Mouse (Mus musculus) liver, embryonic 12.5 days (tissue): ENCODE data around the gene Spock1. TPM values are rescaled to one million over a fixed set of nuclear protein-coding genes. Genes with fewer than 3 reads are reported as not detected.

Source experiments
- ATAC-seq: fragments of 200-750 bp; cut with Nextera tagmentation; 2 replicates; pipeline ENCODE4 v1.8.0; 2017; ENCODE audit warnings: moderate number of reproducible peaks, mild to moderate bottlenecking, moderate library complexity
- H3K27ac ChIP-seq: fragments of 300-500 bp; sonication (generic); 2 replicates; pipeline ENCODE4 v1.5.1; 2016; ENCODE audit warnings: mild to moderate bottlenecking
- H3K27me3 ChIP-seq: fragments of 300-500 bp; sonication (generic); replicated peaks from 2 replicates; pipeline ENCODE4 v1.6.1; 2016; ENCODE audit warnings: mild to moderate bottlenecking, moderate library complexity
- H3K36me3 ChIP-seq: fragments of 300-500 bp; sonication (generic); 2 replicates; pipeline ENCODE4 v1.6.1; 2016; ENCODE audit warnings: mild to moderate bottlenecking, moderate library complexity
- H3K4me1 ChIP-seq: fragments of 300-500 bp; sonication (generic); 2 replicates; pipeline ENCODE4 v1.6.1; 2016
- H3K4me2 ChIP-seq: fragments of 300-500 bp; sonication (generic); 2 replicates; pipeline ENCODE4 v1.6.1; 2016; ENCODE audit warnings: mild to moderate bottlenecking, moderate library complexity
- H3K4me3 ChIP-seq: fragments of 300-500 bp; sonication (generic); 2 replicates; pipeline ENCODE4 v1.5.1; 2016; ENCODE audit warnings: mild to moderate bottlenecking, moderate library complexity
- H3K9ac ChIP-seq: fragments of 300-500 bp; sonication (generic); 2 replicates; pipeline ENCODE4 v1.6.1; 2016; ENCODE audit warnings: mild to moderate bottlenecking, moderate library complexity
- H3K9me3 ChIP-seq: fragments of 300-500 bp; sonication (generic); replicated peaks from 2 replicates; pipeline ENCODE4 v1.6.1; 2016; ENCODE audit warnings: mild to moderate bottlenecking, moderate library complexity
- WGBS: fragments of 180-500 bp; shearing (Covaris S2); methylation state at CpG from one replicate; pipeline ENCODE4 v1.1.7; 2016; ENCODE audit not compliant: insufficient replicate concordance; 5-methylcytosine and 5-hydroxymethylcytosine counted together
- polyA plus RNA-seq: library from polyadenylated mRNA; unstranded; fragments of >200 nt; fragmentation: Nextera tagmentation; extraction: Ambion mirVana; gene quantifications from 2 replicates; pipeline ENCODE4 v1.2.1, GENCODE M21; 2016

Spock1 gene
- polyA plus RNA-seq, 1 experiment from 2014 or later = 0.27 TPM

DNA sequence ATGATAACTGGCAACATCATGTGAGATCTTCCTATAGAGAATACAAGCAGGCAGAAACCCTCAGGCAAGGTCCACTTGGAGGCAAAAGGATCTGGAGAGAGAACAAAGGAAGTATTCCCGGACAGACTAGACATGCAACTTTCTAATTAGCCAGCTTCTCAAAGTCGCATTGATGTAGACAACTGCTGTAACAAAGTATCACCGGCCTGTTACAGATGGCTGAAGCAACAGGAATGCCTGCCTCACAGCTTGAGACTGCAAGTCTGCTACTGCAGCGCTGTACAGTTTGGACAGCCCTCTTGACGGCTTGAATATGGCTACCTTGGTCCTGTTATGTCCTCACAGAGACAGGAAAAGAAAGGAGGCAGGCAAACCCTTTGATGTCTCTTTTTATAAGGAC lies 118.3 kb downstream of the Spock1 start:
- H3K9ac ChIP-seq = no peak overlapping the region
- no peak overlapping the region for H3K4me3 ChIP-seq
- H3K4me1 ChIP-seq = no peaks in the 10 kb centered on the region
- H3K9me3 ChIP-seq = peaks cover 4% of the 10 kb centered on the region; the same call in 1 of the 2 replicates
- WGBS = 57% methylated on average over 5 of the region's 5 CpGs
- no peaks in the 10 kb centered on the region for H3K27me3 ChIP-seq
- no peak overlapping the region for H3K4me2 ChIP-seq
- ATAC-seq = no peak
- H3K27ac ChIP-seq = no peak overlapping the region
- H3K36me3 ChIP-seq = no peaks in the 10 kb centered on the region

DNA sequence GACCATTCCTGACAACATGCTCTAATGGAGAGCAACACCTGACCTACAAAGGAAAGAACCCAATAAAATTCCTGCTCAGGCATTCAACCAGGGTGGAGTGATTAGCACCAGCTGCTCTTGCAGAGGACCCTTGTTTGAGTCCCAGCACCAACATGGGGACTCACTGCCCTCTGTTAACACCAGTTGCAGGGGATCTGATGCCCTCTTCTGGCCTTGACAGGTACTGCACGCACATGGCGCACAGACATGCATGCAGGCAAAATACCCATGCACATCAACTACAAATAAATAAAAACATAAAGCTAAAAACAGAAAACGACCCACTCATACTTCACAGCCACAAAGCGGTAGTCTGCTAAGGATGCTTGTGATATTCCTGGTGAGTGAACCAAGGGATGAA lies 119.8 kb downstream of the Spock1 start:
- Histone ChIP-seq H3K36me3 (no peaks in the 10 kb centered on the region), H3K4me1 (no peaks in the 10 kb centered on the region), H3K9me3 (peaks cover 4% of the 10 kb centered on the region; the same call in 1 of the 2 replicates), H3K27ac (no peak overlapping the region), H3K27me3 (no peaks in the 10 kb centered on the region), H3K9ac (no peak overlapping the region), H3K4me2 (no peak overlapping the region), H3K4me3 (no peak overlapping the region)
- ATAC-seq = no peak
- 71% methylated on average over 4 of the region's 4 CpGs for WGBS

DNA sequence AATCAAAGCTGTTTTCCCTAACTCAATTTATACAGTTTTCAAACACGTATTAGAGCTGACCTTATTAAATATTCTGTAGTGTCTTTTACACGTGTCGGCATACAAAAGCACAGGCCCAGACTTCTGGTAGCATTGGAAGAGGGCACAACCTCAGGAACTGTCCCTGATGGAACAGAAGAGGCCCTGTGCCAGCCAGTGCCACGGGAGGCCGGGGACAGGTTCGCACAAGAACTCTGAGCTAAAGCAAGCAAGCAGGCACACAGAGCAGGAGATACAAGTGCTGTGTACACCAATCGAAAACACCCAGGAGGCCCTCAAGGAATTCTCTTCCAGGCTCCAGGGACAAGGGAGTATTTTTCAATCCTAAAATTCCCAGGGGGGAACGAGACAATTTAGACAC lies 121.9 kb downstream of the Spock1 start:
- no peaks in the 10 kb centered on the region for H3K36me3 ChIP-seq
- no peak overlapping the region for H3K4me2 ChIP-seq
- no peaks in the 10 kb centered on the region for H3K27me3 ChIP-seq
- no peak for ATAC-seq
- WGBS = 59% methylated on average over 8 of the region's 8 CpGs
- H3K4me3 ChIP-seq = no peak overlapping the region
- H3K4me1 ChIP-seq = no peaks in the 10 kb centered on the region
- no peak overlapping the region for H3K27ac ChIP-seq
- H3K9me3 ChIP-seq = peaks cover 4% of the 10 kb centered on the region; the same call in 1 of the 2 replicates
- H3K9ac ChIP-seq = no peak overlapping the region

DNA sequence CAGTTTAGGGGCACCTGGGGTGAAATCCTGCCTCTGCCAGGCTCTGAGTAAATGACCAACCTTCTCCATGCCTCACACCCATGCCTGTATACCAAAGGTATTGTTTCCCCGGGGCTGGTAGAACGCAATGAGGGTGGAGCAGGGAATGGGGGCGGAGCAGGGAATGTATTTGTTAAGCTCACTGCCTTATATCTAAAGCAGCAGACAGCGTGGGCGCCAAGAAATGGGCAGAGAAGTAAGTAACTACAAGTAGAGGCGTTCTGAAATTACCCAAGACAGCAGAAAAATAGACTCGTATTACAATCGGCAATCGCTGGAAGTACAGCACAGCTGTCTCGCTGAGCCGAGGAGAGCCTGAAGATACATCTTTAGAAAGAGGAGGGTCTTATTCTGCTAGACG lies 125.2 kb downstream of the Spock1 start:
- 71% methylated on average over 12 of the region's 12 CpGs for WGBS
- Histone ChIP-seq H3K4me3 (no peak overlapping the region), H3K4me1 (no peaks in the 10 kb centered on the region), H3K9me3 (peaks cover 11% of the 10 kb centered on the region), H3K9ac (no peak overlapping the region), H3K36me3 (no peaks in the 10 kb centered on the region), H3K27ac (no peak overlapping the region), H3K27me3 (no peaks in the 10 kb centered on the region), H3K4me2 (no peak overlapping the region)
- no peak for ATAC-seq

DNA sequence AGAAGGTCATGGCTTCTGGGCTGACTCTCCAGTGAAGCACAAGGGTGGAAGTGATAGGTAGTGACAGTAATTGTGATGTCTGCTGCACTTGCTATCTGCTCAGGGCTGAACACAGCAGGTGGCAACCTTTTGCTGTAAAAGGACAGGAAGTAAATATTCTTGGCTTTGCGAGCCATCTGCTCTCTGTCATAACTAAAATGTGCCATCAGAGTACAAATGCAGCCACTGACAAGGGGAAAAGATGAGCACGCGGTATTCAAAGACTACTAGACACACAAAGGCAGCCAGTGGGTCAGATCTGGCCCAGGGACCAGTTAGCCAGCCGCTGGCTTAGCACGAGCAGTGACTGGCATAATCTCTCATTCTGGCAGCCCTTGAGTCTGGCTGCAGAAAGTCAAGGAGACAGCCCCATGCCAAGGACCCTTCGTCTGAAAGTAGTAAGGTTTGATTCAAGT lies 126.0 kb downstream of the Spock1 start:
- H3K27me3 ChIP-seq = no peaks in the 10 kb centered on the region
- ATAC-seq = no peak
- H3K4me1 ChIP-seq = no peaks in the 10 kb centered on the region
- no peak overlapping the region for H3K4me2 ChIP-seq
- no peak overlapping the region for H3K9ac ChIP-seq
- no peaks in the 10 kb centered on the region for H3K36me3 ChIP-seq
- H3K27ac ChIP-seq = no peak overlapping the region
- no peak overlapping the region for H3K4me3 ChIP-seq
- WGBS = 67% methylated on average over 6 of the region's 6 CpGs
- peaks cover 11% of the 10 kb centered on the region for H3K9me3 ChIP-seq

DNA sequence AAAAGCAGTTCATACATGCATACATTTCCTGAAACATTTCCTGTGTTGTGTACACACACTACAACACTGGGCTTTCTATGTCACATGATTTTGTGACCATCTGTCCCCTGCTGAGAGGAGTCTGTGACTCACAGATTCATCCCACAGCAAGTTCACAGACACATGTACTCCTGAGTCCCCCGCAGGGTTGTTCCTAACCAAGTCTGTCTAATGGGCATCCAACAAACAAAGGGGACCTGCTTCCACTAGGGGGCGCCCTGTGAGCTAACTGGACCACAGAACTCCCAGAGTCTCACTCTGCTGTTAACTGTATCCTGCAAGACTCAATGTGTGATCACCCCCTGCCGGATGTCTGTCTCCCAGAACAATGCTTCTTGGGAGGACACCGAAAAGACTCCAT lies 129.0 kb downstream of the Spock1 start:
- H3K27ac ChIP-seq = no peak overlapping the region
- peaks cover 11% of the 10 kb centered on the region for H3K9me3 ChIP-seq
- no peak for ATAC-seq
- H3K4me3 ChIP-seq = no peak overlapping the region
- no peaks in the 10 kb centered on the region for H3K4me1 ChIP-seq
- H3K36me3 ChIP-seq = no peaks in the 10 kb centered on the region
- 73% methylated on average over 4 of the region's 4 CpGs for WGBS
- no peak overlapping the region for H3K4me2 ChIP-seq
- no peaks in the 10 kb centered on the region for H3K27me3 ChIP-seq
- H3K9ac ChIP-seq = no peak overlapping the region

DNA sequence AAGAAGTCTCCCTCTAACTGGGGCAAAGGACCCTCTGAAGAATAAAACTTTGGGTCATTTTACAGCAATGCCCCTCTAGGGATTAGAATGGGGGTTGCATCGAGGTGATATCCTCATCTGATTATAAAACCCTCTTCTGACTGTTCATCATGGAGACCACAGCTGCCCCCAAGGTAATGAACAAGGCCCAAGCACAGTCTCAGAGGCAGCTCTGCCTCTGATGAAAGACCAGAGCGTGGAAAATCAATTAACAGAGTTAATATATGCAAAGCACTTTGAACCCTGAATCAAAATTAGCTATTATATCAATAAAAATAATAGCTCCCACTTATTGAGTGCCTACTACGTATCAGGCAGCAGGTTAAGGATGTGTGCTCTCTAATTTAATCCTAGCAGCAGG lies 129.6 kb downstream of the Spock1 start:
- no peaks in the 10 kb centered on the region for H3K36me3 ChIP-seq
- H3K4me1 ChIP-seq = no peaks in the 10 kb centered on the region
- peaks cover 11% of the 10 kb centered on the region for H3K9me3 ChIP-seq
- no peak overlapping the region for H3K4me3 ChIP-seq
- WGBS = 51% methylated on average over 3 of the region's 3 CpGs
- no peaks in the 10 kb centered on the region for H3K27me3 ChIP-seq
- H3K4me2 ChIP-seq = no peak overlapping the region
- no peak for ATAC-seq
- no peak overlapping the region for H3K9ac ChIP-seq
- no peak overlapping the region for H3K27ac ChIP-seq

DNA sequence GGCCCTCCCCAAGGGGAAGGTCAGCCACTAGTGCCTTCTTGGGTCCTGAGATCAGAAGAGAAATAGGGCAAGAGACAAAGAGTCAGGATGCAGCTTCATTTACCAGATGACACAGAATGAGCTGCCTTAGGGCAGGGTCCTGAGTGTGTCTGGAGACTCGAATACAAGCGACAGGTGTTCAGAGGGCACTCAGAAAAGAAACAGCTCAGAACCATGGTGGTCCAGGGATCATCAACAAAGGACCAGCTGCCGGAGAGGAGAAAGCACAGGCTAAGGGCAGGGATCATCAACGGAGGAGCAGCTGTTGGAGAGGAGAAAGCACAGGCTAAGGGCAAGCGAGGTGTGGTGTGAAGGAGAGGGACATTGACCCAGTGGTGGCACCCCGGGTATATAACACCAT lies 136.1 kb downstream of the Spock1 start:
- Histone ChIP-seq H3K4me3 (no peak overlapping the region), H3K4me1 (no peaks in the 10 kb centered on the region), H3K4me2 (no peak overlapping the region), H3K9me3 (0 out of 2 replicates have a peak, but pooled peaks cover 4% of the 10 kb centered on the region), H3K27me3 (no peaks in the 10 kb centered on the region), H3K36me3 (no peaks in the 10 kb centered on the region), H3K27ac (no peak overlapping the region), H3K9ac (no peak overlapping the region)
- 61% methylated on average over 6 of the region's 6 CpGs for WGBS
- no peak for ATAC-seq

DNA sequence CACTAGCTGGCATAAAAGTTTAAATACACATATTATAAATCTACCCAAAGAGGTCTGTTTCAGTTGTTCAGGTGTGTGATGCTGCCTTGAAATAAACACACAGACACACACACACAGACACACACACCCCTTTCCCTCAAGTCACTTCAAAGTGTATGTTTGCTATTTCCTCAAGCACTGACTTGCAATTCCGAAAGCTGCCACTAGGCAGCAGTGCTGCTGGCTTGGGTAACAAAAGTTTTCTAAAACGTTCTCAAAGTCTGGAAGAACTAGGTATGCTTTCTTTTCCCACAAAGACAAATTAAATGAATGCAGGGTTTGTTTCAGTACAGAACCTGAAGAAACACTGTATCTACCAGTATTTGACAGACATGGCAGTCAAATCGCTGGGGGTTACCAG lies 141.4 kb downstream of the Spock1 start:
- H3K9ac ChIP-seq = no peak overlapping the region

DNA sequence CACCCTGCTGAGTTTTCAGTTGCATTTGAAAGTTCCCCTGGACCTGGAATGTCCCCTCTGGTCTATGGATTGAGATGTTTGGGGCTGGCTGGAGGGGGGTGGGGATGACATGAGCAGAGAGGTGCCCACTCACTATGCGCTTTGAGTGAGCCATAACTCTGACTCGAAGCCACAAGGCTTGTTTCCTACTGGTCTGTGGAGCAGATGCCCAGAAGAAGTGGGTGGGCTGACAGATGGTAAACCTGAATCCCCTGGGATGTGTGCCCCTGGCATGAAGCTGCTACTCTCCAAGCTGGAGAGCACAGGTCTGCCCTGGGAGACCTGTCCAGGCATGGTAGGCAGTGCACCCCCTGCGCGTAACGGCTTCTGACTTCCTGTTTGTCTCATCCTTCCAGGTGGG lies 147.0 kb downstream of the Spock1 start:
- Histone ChIP-seq H3K9ac (no peak overlapping the region), H3K36me3 (no peaks in the 10 kb centered on the region), H3K9me3 (no peaks in the 10 kb centered on the region), H3K4me3 (no peak overlapping the region), H3K27me3 (no peaks in the 10 kb centered on the region), H3K4me2 (no peak overlapping the region), H3K4me1 (no peaks in the 10 kb centered on the region), H3K27ac (no peak overlapping the region)
- 80% methylated on average over 5 of the region's 5 CpGs for WGBS
- ATAC-seq = no peak

More for the DNA sequence above, 141.4 kb downstream of the Spock1 start:
- Histone ChIP-seq H3K4me2 (no peak overlapping the region), H3K27me3 (no peaks in the 10 kb centered on the region), H3K4me3 (no peak overlapping the region), H3K27ac (no peak overlapping the region), H3K9me3 (0 out of 2 replicates have a peak, but pooled peaks cover 7% of the 10 kb centered on the region), H3K4me1 (no peaks in the 10 kb centered on the region), H3K36me3 (no peaks in the 10 kb centered on the region)
- 50% methylated on average over 3 of the region's 3 CpGs for WGBS
- no peak for ATAC-seq

DNA sequence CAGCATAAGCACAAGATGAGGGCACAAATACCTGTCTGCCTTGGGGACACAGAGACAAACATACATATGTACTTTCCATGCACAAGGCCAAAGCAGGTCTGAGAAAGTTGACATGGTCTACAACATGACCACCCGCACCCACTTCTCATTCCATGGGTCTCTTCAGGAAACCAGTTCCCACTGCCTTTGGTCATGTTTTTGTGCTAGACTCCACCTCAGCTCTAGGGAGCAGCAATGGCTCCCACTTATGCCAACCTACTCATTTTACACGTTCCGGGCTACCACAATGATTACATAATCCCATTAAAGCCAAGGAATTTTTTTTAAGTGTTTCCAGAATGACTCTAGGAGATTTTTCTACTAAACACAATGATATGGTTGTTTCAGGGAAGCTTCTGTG lies 147.5 kb downstream of the Spock1 start:
- 76% methylated on average over 3 of the region's 3 CpGs for WGBS
- H3K4me2 ChIP-seq = no peak overlapping the region
- H3K36me3 ChIP-seq = no peaks in the 10 kb centered on the region
- no peak for ATAC-seq
- no peak overlapping the region for H3K27ac ChIP-seq
- no peak overlapping the region for H3K9ac ChIP-seq
- no peaks in the 10 kb centered on the region for H3K9me3 ChIP-seq
- no peak overlapping the region for H3K4me3 ChIP-seq
- no peaks in the 10 kb centered on the region for H3K4me1 ChIP-seq
- no peaks in the 10 kb centered on the region for H3K27me3 ChIP-seq

DNA sequence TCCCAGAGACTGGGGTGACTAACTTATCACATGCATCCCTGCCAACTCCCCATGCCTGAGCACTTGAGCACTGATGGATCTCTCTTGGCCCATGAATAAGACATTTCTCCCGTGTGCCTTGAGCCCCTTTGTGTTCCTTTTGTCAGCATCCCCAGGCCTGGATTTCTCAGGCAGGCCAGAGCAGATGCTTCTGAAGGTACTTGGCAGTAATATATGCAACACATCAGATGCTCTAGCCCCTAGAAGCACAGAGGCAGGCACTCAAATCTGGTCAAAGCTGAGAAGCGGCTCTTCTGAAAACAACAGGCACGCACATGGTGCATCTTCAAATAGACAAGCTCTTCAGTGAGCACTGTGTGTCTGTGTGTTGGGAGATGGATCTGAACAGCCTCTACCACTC lies 151.8 kb downstream of the Spock1 start:
- H3K4me3 ChIP-seq = no peak overlapping the region
- ATAC-seq = no peak
- WGBS = 60% methylated on average over 3 of the region's 3 CpGs

DNA sequence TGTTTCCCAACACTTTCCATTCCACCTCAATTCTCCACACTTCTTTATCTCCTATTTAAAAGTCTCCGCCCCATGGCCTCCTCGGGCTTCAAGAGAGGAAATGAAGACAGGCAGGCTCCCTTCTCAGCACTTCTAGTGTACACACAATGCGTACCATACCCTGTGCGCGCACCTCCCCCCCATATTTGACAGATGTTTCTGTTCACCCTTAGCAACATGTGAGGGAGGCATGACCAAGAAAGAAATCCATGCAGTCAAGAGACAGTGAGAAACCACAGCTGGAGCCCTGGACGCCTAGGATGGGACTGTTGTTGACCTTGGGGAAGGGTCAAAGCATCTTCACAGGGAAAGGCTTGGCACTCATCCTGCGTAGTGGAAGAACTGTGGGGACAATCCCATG lies 157.3 kb downstream of the Spock1 start:
- H3K9ac ChIP-seq = no peak overlapping the region
- ATAC-seq = no peak
- no peaks in the 10 kb centered on the region for H3K36me3 ChIP-seq
- H3K4me1 ChIP-seq = no peaks in the 10 kb centered on the region
- H3K27ac ChIP-seq = no peak overlapping the region
- H3K4me3 ChIP-seq = no peak overlapping the region
- H3K27me3 ChIP-seq = no peaks in the 10 kb centered on the region
- H3K9me3 ChIP-seq = peaks cover 10% of the 10 kb centered on the region; the same call in 1 of the 2 replicates
- WGBS = 70% methylated on average over 7 of the region's 7 CpGs
- no peak overlapping the region for H3K4me2 ChIP-seq

More for the DNA sequence above, 151.8 kb downstream of the Spock1 start:
- H3K27me3 ChIP-seq = no peaks in the 10 kb centered on the region
- no peak overlapping the region for H3K9ac ChIP-seq
- H3K36me3 ChIP-seq = no peaks in the 10 kb centered on the region
- H3K4me2 ChIP-seq = no peak overlapping the region
- peaks cover 7% of the 10 kb centered on the region; the same call in 1 of the 2 replicates for H3K9me3 ChIP-seq
- H3K27ac ChIP-seq = no peak overlapping the region
- no peaks in the 10 kb centered on the region for H3K4me1 ChIP-seq
